Mouse (Mus musculus) kidney, adult 2 months (tissue): Measurements from ENCODE around the gene Gm21987.

Experiments used
- CTCF ChIP-seq: fragments of 200-500 bp; conservative IDR thresholded peaks from 2 replicates; pipeline ENCODE4 v1.5.1; 2011; ENCODE audit warnings: low read depth, mild to moderate bottlenecking, control low read depth, low read length, moderate library complexity, mixed read lengths; ENCODE audit not compliant: insufficient read depth, insufficient read length
- POLR2A ChIP-seq: fragments of 200-500 bp; IDR thresholded peaks from one replicate; pipeline ENCODE4 v1.6.1; 2011; ENCODE audit warnings: low read depth, low read length, control low read depth

GRCm38 (mm10) chr16:38407584-38407983 is 60.7 kb downstream of the Gm21987 start:
- no peak for TF ChIP-seq CTCF
- TF ChIP-seq POLR2A: no peak
